In genomic region chr5:142833646-142834438, GRCm38 (mm10) we compare ENCODE assay signal across 21 mouse cellular contexts. TPM values are rescaled to one million over a fixed set of nuclear protein-coding genes. Genes with fewer than 3 reads are reported as not detected.
DNase-seq lines count a peak whose midpoint lies in the region; ATAC-seq and TF ChIP-seq lines count a peak whose summit lies in the region.
"Had no signal": no experiment of that assay in that cellular context is flagged by ENCODE, and none has a peak within 500 bp of the region (broad histone marks: within the 10 kb centered on the region; RNA-seq: fewer than 3 reads in every experiment).

No protein-coding gene starts in this region.

- 63% methylated on average over 8 of the region's 8 CpGs for WGBS in heart, postnatal 0 days
- WGBS in lung, postnatal 0 days = 76% methylated on average over 8 of the region's 8 CpGs

- DNase-seq in heart, postnatal 0 days (ENCODE audit: low spot score) = no peak
- DNase-seq in heart, adult 8-10 months (ENCODE audit: low spot score) = no peak
- peak; percentile 71 for DNase-seq in lung, postnatal 0 days (ENCODE audit: low spot score)
- DNase-seq in lung, postnatal 14 days = no peak
- no peak for DNase-seq in cerebellum, adult 11-12 months
- DNase-seq in frontal cortex, postnatal 25 days (ENCODE audit: low spot score in 2 of 2) = no peak
- DNase-seq in right cerebral cortex, postnatal 36 days (ENCODE audit: low spot score in 2 of 2) = no peak
- DNase-seq: adrenal gland, postnatal 36 days; cerebellum, adult 11 months; cerebellum, postnatal 10 days; kidney, adult 9 months; kidney, postnatal 14 days; thymus, postnatal 36 days had no signal

- no peaks in the 10 kb centered on the region for H3K4me1 ChIP-seq in heart, postnatal 0 days (ENCODE audit: control insufficient read depth, insufficient read depth)
- H3K4me1 ChIP-seq in lung, postnatal 0 days (ENCODE audit: insufficient read depth, low read depth, low read length) = no peaks in the 10 kb centered on the region
- H3K4me1 ChIP-seq: forebrain, embryonic 13.5 days; hindbrain, embryonic 13.5 days; lung, embryonic 15.5 days; midbrain, embryonic 13.5 days had no signal

- no peak for TF ChIP-seq CTCF in heart, postnatal 0 days (IDR thresholded peaks at IDR 0.05; ENCODE audit: low read depth)
- no peak for TF ChIP-seq CTCF in lung, postnatal 0 days (IDR thresholded peaks at IDR 0.05)

- no peaks in the 10 kb centered on the region for H3K27me3 ChIP-seq in heart, postnatal 0 days (ENCODE audit: control insufficient read depth, insufficient read depth, low read length)
- H3K27me3 ChIP-seq in lung, postnatal 0 days (replicated peaks; ENCODE audit: insufficient read depth, low read length) = no peaks in the 10 kb centered on the region
- H3K27me3 ChIP-seq: forebrain, embryonic 13.5 days; hindbrain, embryonic 13.5 days; lung, embryonic 15.5 days; midbrain, embryonic 13.5 days; Patski had no signal

- H3K36me3 ChIP-seq in heart, postnatal 0 days (replicated peaks; ENCODE audit: control insufficient read depth, insufficient read depth, low read length) = no peaks in the 10 kb centered on the region
- H3K36me3 ChIP-seq in lung, postnatal 0 days (ENCODE audit: insufficient read depth, low read length) = no peaks in the 10 kb centered on the region
- H3K36me3 ChIP-seq: hindbrain, embryonic 13.5 days; lung, embryonic 15.5 days; midbrain, embryonic 13.5 days had no signal

- H3K9ac ChIP-seq in heart, postnatal 0 days (replicated peaks; ENCODE audit: low read depth, low read length) = no peak overlapping the region
- H3K9ac ChIP-seq in lung, postnatal 0 days (replicated peaks; ENCODE audit: low read depth) = no peak overlapping the region
- H3K9ac ChIP-seq: forebrain, embryonic 13.5 days; hindbrain, embryonic 13.5 days; lung, embryonic 15.5 days; midbrain, embryonic 13.5 days had no signal

- ATAC-seq in heart, postnatal 0 days (ENCODE audit: insufficient read depth, low read depth) = peak; percentile 20; the same call in 1 of the 2 replicates
- peak; percentile 61 for ATAC-seq in lung, postnatal 0 days
- peak; percentile 45 for ATAC-seq in megakaryocyte, adult 5-6 weeks (ENCODE audit: poor library complexity, severe bottlenecking)
- ATAC-seq: forebrain, embryonic 13.5 days; midbrain, embryonic 13.5 days; Patski had no signal

- H3K27ac ChIP-seq in heart, postnatal 0 days (ENCODE audit: low read depth) = no peak overlapping the region
- no peak overlapping the region for H3K27ac ChIP-seq in lung, postnatal 0 days (ENCODE audit: low read length)
- H3K27ac ChIP-seq: forebrain, embryonic 13.5 days; heart, embryonic 10.5 days; hindbrain, embryonic 13.5 days; layer of hippocampus, adult 2 months; lung, embryonic 15.5 days; midbrain, embryonic 13.5 days had no signal

- peaks cover 8% of the 10 kb centered on the region; the same call in 1 of the 2 replicates for H3K9me3 ChIP-seq in heart, postnatal 0 days (replicated peaks; ENCODE audit: control insufficient read depth, low read length)
- H3K9me3 ChIP-seq in lung, postnatal 0 days (ENCODE audit: low read length) = no peaks in the 10 kb centered on the region
- H3K9me3 ChIP-seq: forebrain, embryonic 13.5 days; heart, embryonic 10.5 days; hindbrain, embryonic 13.5 days; lung, embryonic 15.5 days; midbrain, embryonic 13.5 days had no signal

- no peak overlapping the region for H3K4me3 ChIP-seq in heart, postnatal 0 days (ENCODE audit: low read depth, low read length)
- no peak overlapping the region for H3K4me3 ChIP-seq in lung, postnatal 0 days (ENCODE audit: low read depth, low read length)
- H3K4me3 ChIP-seq: forebrain, embryonic 13.5 days; heart, embryonic 10.5 days; hindbrain, embryonic 13.5 days; layer of hippocampus, adult 2 months; lung, embryonic 15.5 days; midbrain, embryonic 13.5 days had no signal

- H3K4me2 ChIP-seq in heart, postnatal 0 days (ENCODE audit: low read depth, low read length) = no peak overlapping the region
- no peak overlapping the region for H3K4me2 ChIP-seq in lung, postnatal 0 days (replicated peaks; ENCODE audit: low read depth, low read length)
- H3K4me2 ChIP-seq: forebrain, embryonic 13.5 days; hindbrain, embryonic 13.5 days; lung, embryonic 15.5 days; midbrain, embryonic 13.5 days had no signal

- no peak for TF ChIP-seq EP300 in heart, postnatal 0 days (IDR thresholded peaks at IDR 0.05; ENCODE audit: low read depth)
- TF ChIP-seq EP300 in lung, postnatal 0 days (IDR thresholded peaks at IDR 0.05) = no peak

RNA-seq across cellular contexts. Expression of gene Tnrc18, which starts 16.4 kb away (rescaled TPM):
- total RNA-seq in heart, postnatal 0 days (2014; rRNA removed; ENCODE audit: low replicate concordance) = 69.3 and 79.0 TPM in 2 replicates
- polyA plus RNA-seq in heart, postnatal 0 days (2015; fragmentation: Nextera tagmentation; extraction: Ambion mirVana) = 10.4 TPM in 2 replicates
- total RNA-seq in heart, adult 8-10 months (2022) = 10 to 100 TPM; 48.6 to 59.7 (median 55.0) TPM
- polyA plus RNA-seq in lung, postnatal 0 days (2015; fragmentation: Nextera tagmentation; extraction: Ambion mirVana) = 16.6 and 24.9 TPM in 2 replicates
- 28.2 and 38.6 TPM in 2 replicates for total RNA-seq in megakaryocyte, adult 5-6 weeks (2015)
- 20.0 and 20.4 TPM in 2 replicates for total RNA-seq in megakaryocyte, adult 5-6 weeks (2017)
